ENCODE assay signal across 26 mouse cellular contexts in the genomic region with DNA sequence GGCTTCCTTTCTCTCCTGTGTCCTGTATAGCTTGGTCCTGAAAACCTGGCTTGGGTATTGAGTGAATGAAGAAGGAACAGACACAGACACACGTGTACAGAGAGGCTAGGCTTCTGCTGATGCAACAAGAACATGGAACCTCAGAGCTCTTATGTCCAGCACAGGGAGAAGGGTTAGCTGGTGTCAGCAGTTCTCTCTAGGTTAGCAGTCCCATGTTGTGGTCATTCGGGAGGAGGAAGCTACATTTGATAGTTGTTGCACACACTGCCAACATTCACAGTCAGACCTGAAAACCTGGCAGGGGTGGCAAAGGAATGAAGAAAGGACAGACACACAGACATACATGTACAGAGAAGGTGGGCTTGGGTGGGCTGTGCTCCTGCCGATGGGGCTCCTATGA. TPM values are rescaled to one million over a fixed set of nuclear protein-coding genes. Genes with fewer than 3 reads are reported as not detected.
DNase-seq lines count a peak whose midpoint lies in the region; ATAC-seq and TF ChIP-seq lines count a peak whose summit lies in the region.
"Had no signal": no experiment of that assay in that cellular context is flagged by ENCODE, and none has a peak within 500 bp of the region (broad histone marks: within the 10 kb centered on the region; RNA-seq: fewer than 3 reads in every experiment).

No protein-coding gene starts in this region.

- no peaks in the 10 kb centered on the region for H3K9me3 ChIP-seq in MEL (replicated peaks; ENCODE audit: insufficient read depth, low read length)
- no peaks in the 10 kb centered on the region for H3K9me3 ChIP-seq in liver, embryonic 14.5 days (ENCODE audit: control insufficient read depth, low read length)
- no peaks in the 10 kb centered on the region for H3K9me3 ChIP-seq in intestine, embryonic 15.5 days
- H3K9me3 ChIP-seq: embryonic facial prominence, embryonic 12.5 days; forebrain, embryonic 15.5 days; hindbrain, embryonic 12.5 days; limb, embryonic 12.5 days; neural tube, embryonic 15.5 days had no signal

- WGBS in liver, embryonic 14.5 days (ENCODE audit: insufficient replicate concordance) = 32% methylated on average over 3 of the region's 3 CpGs
- WGBS in intestine, embryonic 15.5 days = 80% methylated on average over 3 of the region's 3 CpGs

- peaks cover 31% of the 10 kb centered on the region for H3K79me2 ChIP-seq in MEL (ENCODE audit: control insufficient read depth, insufficient read depth, low read length, poor library complexity)

- TF ChIP-seq EP300 in MEL (IDR thresholded peaks at IDR 0.05; ENCODE audit: low read depth in 1 of 2, low read length in 2 of 2) = no peak
- TF ChIP-seq EP300 in liver, embryonic 14.5 days (IDR thresholded peaks at IDR 0.05; ENCODE audit: low read depth) = peak; percentile 34; the same call in 1 of the 2 replicates

- no peak for TF ChIP-seq POLR2A in MEL (IDR thresholded peaks at IDR 0.05; ENCODE audit: control insufficient read depth in 1 of 2, insufficient read depth in 1 of 2, low read depth in 1 of 2, low read length in 2 of 2, poor library complexity in 1 of 2)
- TF ChIP-seq POLR2A in bone marrow macrophage, adult 2 months (IDR thresholded peaks at IDR 0.05; ENCODE audit: borderline replicate concordance, low read depth, low read length) = no peak

- peak overlapping the region; percentile 93 for H3K27ac ChIP-seq in MEL (ENCODE audit: control insufficient read depth, low read depth, low read length)
- H3K27ac ChIP-seq in bone marrow macrophage, adult 2 months (ENCODE audit: insufficient read depth, low read depth, low read length) = peak overlapping the region; percentile 53
- H3K27ac ChIP-seq in liver, embryonic 14.5 days = peak overlapping the region; percentile 100
- no peak overlapping the region for H3K27ac ChIP-seq in intestine, embryonic 15.5 days
- H3K27ac ChIP-seq: embryonic facial prominence, embryonic 12.5 days; forebrain, embryonic 15.5 days; hindbrain, embryonic 12.5 days; left cerebral cortex, adult 2 months; limb, embryonic 12.5 days; neural tube, embryonic 15.5 days had no signal

- H3K4me1 ChIP-seq in MEL (ENCODE audit: control insufficient read depth in 1 of 2, insufficient read depth in 2 of 2, low read length in 2 of 2) = peaks cover 16 to 40% of the 10 kb centered on the region in 2 experiments
- peaks cover 36% of the 10 kb centered on the region for H3K4me1 ChIP-seq in bone marrow macrophage, adult 2 months (ENCODE audit: control insufficient read depth, insufficient read depth, low read length)
- H3K4me1 ChIP-seq in liver, embryonic 14.5 days (replicated peaks; ENCODE audit: control insufficient read depth in 2 of 2, insufficient read depth in 2 of 2, low read length in 1 of 2) = peaks cover 30 to 31% of the 10 kb centered on the region in 2 experiments
- H3K4me1 ChIP-seq in intestine, embryonic 15.5 days (replicated peaks) = no peaks in the 10 kb centered on the region
- H3K4me1 ChIP-seq: embryonic facial prominence, embryonic 12.5 days; hindbrain, embryonic 12.5 days; limb, embryonic 12.5 days; neural tube, embryonic 15.5 days had no signal

- ATAC-seq in liver, embryonic 14.5 days (ENCODE audit: insufficient read depth) = no peak
- ATAC-seq in megakaryocyte, adult 5-6 weeks (ENCODE audit: poor library complexity, severe bottlenecking) = peak; percentile 71
- no peak for ATAC-seq in intestine, embryonic 15.5 days
- ATAC-seq: CD4-positive, CD25-positive, alpha-beta regulatory T cell, adult 4 months; forebrain, embryonic 15.5 days; intestine, postnatal 0 days had no signal

- peak overlapping the region; percentile 99; the same call in 1 of the 2 replicates for H3K4me2 ChIP-seq in liver, embryonic 14.5 days (ENCODE audit: low read depth)
- no peak overlapping the region for H3K4me2 ChIP-seq in intestine, embryonic 15.5 days (replicated peaks)
- H3K4me2 ChIP-seq: embryonic facial prominence, embryonic 12.5 days; forebrain, embryonic 15.5 days; hindbrain, embryonic 12.5 days; limb, embryonic 12.5 days; neural tube, embryonic 15.5 days had no signal

- TF ChIP-seq CTCF in MEL (IDR thresholded peaks at IDR 0.05 in 2 of 3, conservative IDR thresholded peaks at IDR 0.05 in 1 of 3; ENCODE audit: control insufficient read depth in 1 of 3, insufficient read depth in 1 of 3, low read depth in 2 of 3, low read length in 3 of 3, poor library complexity in 1 of 3, severe bottlenecking in 1 of 3) = no peak
- TF ChIP-seq CTCF in bone marrow macrophage, adult 2 months (IDR thresholded peaks at IDR 0.05; ENCODE audit: low read depth, low read length) = no peak
- no peak for TF ChIP-seq CTCF in liver, embryonic 14.5 days (IDR thresholded peaks at IDR 0.05; ENCODE audit: low read depth)

- H3K4me3 ChIP-seq in MEL (ENCODE audit: control insufficient read depth in 1 of 2, insufficient read depth in 1 of 2, low read depth in 2 of 2, low read length in 2 of 2) = no peak overlapping the region
- no peak overlapping the region for H3K4me3 ChIP-seq in bone marrow macrophage, adult 2 months (ENCODE audit: insufficient read depth, low read length)
- no peak overlapping the region for H3K4me3 ChIP-seq in liver, embryonic 14.5 days (ENCODE audit: insufficient read depth in 1 of 2, low read depth in 2 of 2, low read length in 2 of 2)
- no peak overlapping the region for H3K4me3 ChIP-seq in intestine, embryonic 15.5 days (replicated peaks)
- H3K4me3 ChIP-seq: embryonic facial prominence, embryonic 12.5 days; forebrain, embryonic 15.5 days; hindbrain, embryonic 12.5 days; left cerebral cortex, adult 2 months; limb, embryonic 12.5 days; neural tube, embryonic 15.5 days had no signal

- no peaks in the 10 kb centered on the region for H3K27me3 ChIP-seq in MEL (ENCODE audit: control insufficient read depth in 1 of 2, insufficient read depth in 2 of 2, low read length in 2 of 2)
- no peaks in the 10 kb centered on the region for H3K27me3 ChIP-seq in liver, embryonic 14.5 days (ENCODE audit: control insufficient read depth, insufficient read depth, low read length)
- H3K27me3 ChIP-seq in intestine, embryonic 15.5 days (replicated peaks) = no peaks in the 10 kb centered on the region
- H3K27me3 ChIP-seq: embryonic facial prominence, embryonic 12.5 days; forebrain, embryonic 15.5 days; hindbrain, embryonic 12.5 days; neural tube, embryonic 15.5 days had no signal

- H3K9ac ChIP-seq in MEL (ENCODE audit: control insufficient read depth, low read depth, low read length, poor library complexity, severe bottlenecking) = no peak overlapping the region
- peak overlapping the region; percentile 60 for H3K9ac ChIP-seq in liver, embryonic 14.5 days (replicated peaks)
- no peak overlapping the region for H3K9ac ChIP-seq in intestine, embryonic 15.5 days
- H3K9ac ChIP-seq: embryonic facial prominence, embryonic 12.5 days; forebrain, embryonic 15.5 days; hindbrain, embryonic 12.5 days; limb, embryonic 12.5 days; neural tube, embryonic 15.5 days had no signal

- H3K36me3 ChIP-seq in MEL (ENCODE audit: control insufficient read depth in 1 of 2, insufficient read depth in 2 of 2, low read length in 2 of 2) = peaks cover 0 to 44% of the 10 kb centered on the region in 2 experiments; a peak in 2 of 4 replicates
- peaks cover 14% of the 10 kb centered on the region for H3K36me3 ChIP-seq in liver, embryonic 14.5 days (replicated peaks; ENCODE audit: control insufficient read depth, insufficient read depth, low read depth)
- H3K36me3 ChIP-seq in intestine, embryonic 15.5 days = no peaks in the 10 kb centered on the region
- H3K36me3 ChIP-seq: embryonic facial prominence, embryonic 12.5 days; forebrain, embryonic 15.5 days; hindbrain, embryonic 12.5 days; limb, embryonic 12.5 days; neural tube, embryonic 15.5 days had no signal

- no peak for TF ChIP-seq RAD21 in MEL (IDR thresholded peaks at IDR 0.05; ENCODE audit: low read depth, low read length)

- DNase-seq in MEL (ENCODE audit: low read depth, low spot score) = no peak
- DNase-seq in liver, embryonic 14.5 days (ENCODE audit: low read depth in 3 of 3, low spot score in 3 of 3) = no peak
- no peak for DNase-seq in cerebellum, adult 18-20 months
- DNase-seq in retina, embryonic 14.5 days (ENCODE audit: low spot score) = no peak
- DNase-seq: adrenal gland, adult 2 months; cerebellum, adult 11 months; cerebellum, adult 9-11 months; embryo, embryonic 11 days; kidney, postnatal 25 days; lung, adult 2 months; lung, postnatal 14 days; midbrain, embryonic 14.5 days; right cerebral cortex, adult 18-20 months; spleen, adult 18-20 months; thymus, postnatal 25 days had no signal

TF ChIP-seq in MEL, 35 proteins besides CTCF, POLR2A, EP300 and RAD21:
- TF ChIP-seq USF2 (IDR thresholded peaks at IDR 0.05; ENCODE audit: borderline replicate concordance in 1 of 2, insufficient read depth in 1 of 2, low read depth in 1 of 2, low read length in 2 of 2) (no peak), ZNF384 (IDR thresholded peaks at IDR 0.05; ENCODE audit: low read depth, low read length) (no peak), TAL1 (IDR thresholded peaks at IDR 0.05; ENCODE audit: low read length) (no peak), E2F4 (IDR thresholded peaks at IDR 0.05; ENCODE audit: borderline replicate concordance, low read depth, low read length) (no peak), MAX (IDR thresholded peaks at IDR 0.05; ENCODE audit: low read length) (no peak), ZMIZ1 (IDR thresholded peaks at IDR 0.05; ENCODE audit: low read depth, low read length) (no peak), USF1 (IDR thresholded peaks at IDR 0.05; ENCODE audit: low read depth, low read length) (no peak), CHD2 (IDR thresholded peaks at IDR 0.05; ENCODE audit: low read length) (no peak), TBP (IDR thresholded peaks at IDR 0.05; ENCODE audit: low read depth, low read length) (no peak), MAFK (IDR thresholded peaks at IDR 0.05; ENCODE audit: borderline replicate concordance, low read depth, low read length) (no peak), MYC (IDR thresholded peaks at IDR 0.05; ENCODE audit: low read depth, low read length) (no peak)

RNA-seq across cellular contexts. Expression of gene Lmo2, which starts 2.1 kb away (rescaled TPM):
- total RNA-seq in MEL (2012; rRNA removed) = 258 and 278 TPM in 2 replicates
- polyA plus RNA-seq in MEL (2012; ENCODE audit: insufficient read depth in 1 of 2, insufficient read length in 2 of 2, low read depth in 1 of 2, low replicate concordance in 2 of 2, missing spikeins in 1 of 2) = 100 to 1,000 TPM in 1 of 2 experiments, 10 to 100 TPM in 1; 96.2 to 184 TPM
- polyA plus RNA-seq in bone marrow macrophage, adult 2 months (2012; ENCODE audit: insufficient read depth, insufficient read length, missing spikeins) = 281 and 284 TPM in 2 replicates
- polyA plus RNA-seq in liver, embryonic 14.5 days (2012; rRNA removed) = 108 and 152 TPM in 2 replicates
- polyA plus RNA-seq in liver, embryonic 14.5 days (2014; fragmentation: Nextera tagmentation; extraction: Ambion mirVana) = 143 and 165 TPM in 2 replicates
- 186 and 200 TPM in 2 replicates for total RNA-seq in megakaryocyte, adult 5-6 weeks (2015)
- total RNA-seq in megakaryocyte, adult 5-6 weeks (2017) = 92.3 and 100 TPM in 2 replicates
- 18.2 and 23.5 TPM in 2 replicates for polyA plus RNA-seq in intestine, embryonic 15.5 days (2015; fragmentation: Nextera tagmentation; extraction: Ambion mirVana)
